Mouse (Mus musculus): ENCODE measurements around the gene Ifna11.

DNA sequence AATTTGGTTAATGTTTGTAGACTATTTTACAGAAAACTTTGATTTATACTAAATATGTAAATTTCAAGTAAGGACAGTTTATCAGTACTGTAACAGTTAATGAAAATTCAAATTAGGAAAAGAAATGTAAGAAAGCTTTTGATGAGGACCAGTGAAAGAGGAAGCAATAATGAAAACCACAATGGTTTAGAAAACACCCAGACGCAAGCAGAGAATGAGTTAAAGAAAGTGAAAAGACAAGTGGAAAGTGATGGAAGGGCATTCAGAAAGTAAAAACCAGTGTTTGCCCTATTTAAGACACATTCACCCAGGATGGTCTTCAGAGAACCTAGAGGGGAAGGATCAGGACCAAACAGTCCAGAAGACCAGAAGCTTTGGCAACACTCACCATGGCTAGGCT lies 29.9 kb downstream of the Ifna11 start, which contains the start of gene Ifna1:
- no peak for TF ChIP-seq POLR2A (IDR thresholded peaks at IDR 0.05; ENCODE audit: borderline replicate concordance, control insufficient read depth, low read depth, low read length)
- TF ChIP-seq CTCF (IDR thresholded peaks at IDR 0.05; ENCODE audit: control insufficient read depth, insufficient read depth, low read length): no peak
